Mouse (Mus musculus): ENCODE measurements at regions not wholly inside any gene's neighbourhood (a gene's known extent, or its start where the extent isn't known, plus 50 kb on each side); places are given as distances from the start of the nearest gene placed in this dataset.
"Not testable (repeated sequence)": the region's sequence is repeated elsewhere in the genome, so short reads cannot be mapped to it uniquely, and the experiment has no call there.

- intact Hi-C loops (cut with DNase I): no loop called here
- DNase-seq (ENCODE audit: low spot score in 2 of 2): no peak
Observed at GRCm38 (mm10) chr13:7007091-7007490, 358.5 kb upstream of the Pfkp start.

DNA sequence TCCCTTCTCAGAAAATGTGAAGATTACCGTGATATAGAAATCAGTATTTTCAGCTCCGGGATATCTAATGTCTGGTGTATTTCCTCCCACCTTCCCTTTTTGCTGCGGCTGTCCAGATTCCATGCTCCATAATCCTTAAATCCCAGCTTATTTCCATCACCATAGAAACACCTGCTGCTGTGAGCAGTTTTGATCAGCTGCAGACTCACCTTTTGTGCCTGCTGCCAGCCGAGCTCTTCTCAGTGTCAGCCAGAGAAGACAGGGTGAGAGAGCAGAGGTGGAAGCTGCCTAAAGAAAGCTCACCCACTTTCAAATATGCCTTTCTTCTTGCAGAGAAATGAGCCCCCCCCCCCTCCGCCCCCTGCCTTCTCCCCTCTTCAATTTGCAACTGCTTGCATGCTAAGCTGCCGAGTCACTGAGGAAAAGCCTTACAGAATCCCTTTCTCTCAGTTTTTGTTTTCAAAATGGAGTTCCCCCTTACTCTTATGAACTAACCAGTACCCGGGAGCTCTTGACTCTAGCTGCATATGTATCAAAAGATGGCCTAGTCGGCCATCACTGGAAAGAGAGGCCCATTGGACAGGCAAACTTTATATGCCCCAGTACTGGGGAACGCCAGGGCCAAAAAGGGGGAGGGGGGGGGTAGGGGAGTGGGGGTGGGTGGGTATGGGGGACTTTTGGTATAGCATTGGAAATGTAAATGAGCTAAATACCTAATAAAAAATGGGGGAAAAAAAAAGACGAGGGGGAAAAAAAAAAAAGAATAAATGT is 350.1 kb upstream of the Pfkp start:
- DNase-seq (ENCODE audit: low spot score in 2 of 2); intact Hi-C loops (cut with DNase I): not testable (repeated sequence)

GRCm38 (mm10) chr13:6998094-6998493 is 349.5 kb upstream of the Pfkp start:
- DNase-seq (ENCODE audit: low spot score in 2 of 2): no peak
- intact Hi-C loops (cut with DNase I): no loop called here

DNA sequence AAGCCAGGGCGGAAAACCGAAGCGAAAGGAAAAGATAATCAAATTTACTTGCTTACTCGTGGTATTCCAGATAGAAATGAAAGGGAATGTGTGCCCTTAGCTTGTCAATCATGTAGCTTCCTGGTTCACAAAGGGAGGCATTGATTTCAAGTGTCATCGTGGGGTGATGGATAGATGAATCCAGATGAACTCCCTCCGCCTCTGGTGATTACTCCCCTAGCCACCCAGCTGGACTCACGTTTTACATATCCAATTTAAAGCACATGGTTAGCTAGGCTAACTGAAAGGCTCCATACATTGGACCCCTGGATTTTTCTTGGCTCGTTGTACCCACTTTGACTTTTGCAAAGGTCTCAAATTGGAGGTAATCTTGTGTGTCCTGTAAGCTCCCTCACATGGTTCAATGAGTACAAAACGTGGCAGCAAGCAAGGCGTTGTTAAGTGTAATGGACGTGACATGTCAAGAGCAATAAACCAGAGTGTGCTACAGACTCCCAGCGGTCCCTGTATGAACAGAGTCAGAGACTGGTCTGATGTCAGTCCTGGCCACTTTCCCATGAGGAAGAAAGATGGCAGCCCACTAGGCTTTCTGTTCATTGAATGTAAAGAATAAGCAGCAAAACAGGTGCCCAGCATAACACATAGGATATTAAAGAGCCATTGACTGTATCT is 343.9 kb upstream of the Pfkp start:
- intact Hi-C loops (cut with DNase I): no loop called here

GRCm38 (mm10) chr13:6991714-6992113 is 343.1 kb upstream of the Pfkp start:
- intact Hi-C loops (cut with DNase I): no loop called here

More for the DNA sequence above, 343.9 kb upstream of the Pfkp start:
- no peak for DNase-seq (ENCODE audit: low spot score in 2 of 2)

DNA sequence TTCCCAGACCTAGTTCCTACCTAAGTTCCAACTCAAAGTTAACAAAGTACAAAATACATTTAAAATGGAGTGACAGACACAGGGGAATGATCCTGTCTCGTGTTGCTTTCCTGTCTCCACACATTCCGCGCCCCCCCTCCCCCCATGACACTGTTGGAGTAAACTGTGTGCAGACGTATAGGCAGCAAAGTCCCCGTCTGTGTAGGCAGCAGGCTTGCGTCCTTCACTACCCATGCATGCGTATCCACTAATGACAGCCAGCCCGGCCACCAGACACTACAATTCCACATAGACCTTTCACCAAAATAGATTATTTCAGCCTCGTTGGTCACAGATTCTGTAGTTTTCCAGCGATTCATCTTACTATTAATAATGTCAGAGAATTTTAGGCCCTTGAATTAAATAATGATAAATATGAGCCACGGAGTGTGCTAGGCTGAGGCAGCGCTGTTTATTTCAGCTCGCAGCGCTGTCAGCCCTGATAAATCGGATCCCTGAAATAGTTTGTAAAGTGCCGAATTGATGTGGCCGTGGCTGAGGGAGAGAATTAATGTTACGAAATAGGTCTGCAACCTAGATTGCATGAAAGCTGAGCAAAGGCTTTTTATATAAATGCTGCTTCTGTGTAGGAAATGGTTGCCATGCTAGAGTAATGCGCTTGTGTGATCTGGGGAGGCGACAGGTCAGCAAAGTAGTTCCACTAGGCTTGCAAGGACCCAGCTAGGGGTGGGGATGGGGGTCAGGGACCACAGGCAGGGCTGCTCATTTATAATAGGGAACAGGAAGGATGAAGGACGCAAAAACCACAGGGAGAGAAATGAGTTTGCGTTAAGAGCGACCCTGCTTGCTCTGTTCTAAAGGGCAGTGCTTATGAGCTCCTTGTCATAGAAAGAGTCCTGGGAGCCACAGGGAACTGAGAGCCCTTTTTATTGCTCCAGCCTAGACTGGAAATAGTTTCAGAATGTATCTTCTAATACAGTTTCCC is 336.7 kb upstream of the Pfkp start:
- intact Hi-C loops (cut with DNase I): no loop called here
- DNase-seq (ENCODE audit: low spot score in 2 of 2): no peak

More at GRCm38 (mm10) chr13:6991714-6992113, 343.1 kb upstream of the Pfkp start:
- no peak for DNase-seq (ENCODE audit: low spot score in 2 of 2)

DNA sequence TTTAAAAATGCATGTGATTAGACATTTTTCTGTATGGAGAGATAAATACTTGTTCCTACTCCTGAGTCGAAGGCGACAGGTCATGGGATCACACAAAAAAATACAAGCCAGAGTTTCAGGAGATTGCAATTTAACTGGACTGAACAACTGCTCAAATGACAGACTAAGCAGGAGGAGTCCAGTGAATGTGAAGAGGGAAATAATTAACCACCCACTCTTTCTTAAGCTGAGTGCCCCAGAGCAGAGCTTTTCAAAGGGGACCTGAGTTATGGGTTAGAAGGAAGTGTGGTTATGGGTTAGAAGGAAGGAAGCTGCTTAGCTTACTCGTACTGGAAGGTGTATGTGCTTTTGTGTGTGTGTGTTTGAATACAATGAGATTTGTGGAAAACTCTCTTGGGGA is 307.1 kb upstream of the Pfkp start:
- intact Hi-C loops (cut with DNase I): no loop called here
- DNase-seq (ENCODE audit: low spot score in 2 of 2): no peak

DNA sequence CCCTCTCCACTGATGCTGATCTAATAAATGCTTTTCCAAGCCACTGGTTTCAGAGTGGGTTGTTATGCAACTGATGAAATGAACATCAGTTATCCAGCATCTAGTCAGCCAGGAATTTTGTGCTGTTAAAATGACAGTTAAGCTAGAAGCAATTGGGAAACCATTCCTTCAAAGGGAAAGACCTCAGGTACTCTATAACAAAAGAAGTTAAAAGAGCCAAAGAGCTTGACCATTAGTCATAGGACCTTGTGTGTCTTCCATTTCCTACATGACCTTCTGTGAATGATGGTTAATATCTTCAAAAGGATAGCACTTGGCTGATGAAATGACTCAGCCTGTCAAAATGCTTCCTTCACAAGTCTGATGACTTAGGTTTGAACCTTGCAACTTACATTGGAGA is 275.6 kb upstream of the Pfkp start:
- DNase-seq (ENCODE audit: low spot score in 2 of 2): no peak
- intact Hi-C loops (cut with DNase I): no loop called here

DNA sequence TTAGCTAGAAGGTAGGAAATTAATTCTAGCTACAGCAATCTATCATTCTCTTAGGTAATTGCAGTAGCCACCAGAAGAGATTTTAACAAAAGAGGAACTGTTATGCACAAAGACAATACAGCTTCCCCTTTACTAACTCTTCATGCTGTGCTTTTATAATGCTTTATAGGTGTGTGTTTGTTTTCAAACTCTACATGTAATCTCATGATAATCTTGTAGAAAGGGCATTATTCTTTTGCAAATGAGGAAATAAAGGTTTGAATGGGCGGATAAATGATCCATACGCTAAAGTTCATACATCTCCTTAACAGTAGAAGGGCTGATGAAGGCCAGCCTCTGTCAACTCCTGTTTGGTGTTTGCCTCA is 273.8 kb upstream of the Pfkp start:
- DNase-seq (ENCODE audit: low spot score in 2 of 2): no peak
- intact Hi-C loops (cut with DNase I): no loop called here

GRCm38 (mm10) chr13:6921691-6922356 is 273.2 kb upstream of the Pfkp start:
- intact Hi-C loops (cut with DNase I): no loop called here
- no peak for DNase-seq (ENCODE audit: low spot score in 2 of 2)

- DNase-seq (ENCODE audit: low spot score in 2 of 2): no peak
- intact Hi-C loops (cut with DNase I): no loop called here
Observed at GRCm38 (mm10) chr13:6906000-6906399, 257.4 kb upstream of the Pfkp start.

DNA sequence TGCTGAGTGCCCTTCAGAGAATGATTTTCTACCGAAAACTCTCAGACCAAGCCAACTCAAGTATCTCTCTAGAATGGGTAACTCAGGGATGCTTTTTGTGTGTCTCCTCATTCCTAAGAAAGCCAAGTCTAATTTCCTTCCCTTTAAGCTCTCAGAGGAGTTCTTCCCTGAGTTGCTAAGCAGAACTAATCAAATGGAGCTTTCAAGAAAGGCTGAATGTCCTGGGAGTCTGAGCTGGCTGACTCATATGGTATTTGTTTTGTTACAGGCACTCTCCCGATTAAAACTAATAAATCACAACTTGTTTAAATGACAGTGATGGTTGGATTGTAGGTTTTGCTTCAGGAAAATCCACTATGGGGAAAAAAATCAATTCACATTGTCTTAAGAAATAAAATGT is 253.1 kb upstream of the Pfkp start:
- DNase-seq (ENCODE audit: low spot score in 2 of 2): no peak
- intact Hi-C loops (cut with DNase I): no loop called here

- intact Hi-C loops (cut with DNase I): no loop called here
- DNase-seq (ENCODE audit: low spot score in 2 of 2): no peak
Observed at GRCm38 (mm10) chr13:6897666-6898065, 249.1 kb upstream of the Pfkp start.

GRCm38 (mm10) chr13:6891458-6892076 is 243.0 kb upstream of the Pfkp start:
- intact Hi-C loops (cut with DNase I): no loop called here
- no peak for DNase-seq (ENCODE audit: low spot score in 2 of 2)

DNA sequence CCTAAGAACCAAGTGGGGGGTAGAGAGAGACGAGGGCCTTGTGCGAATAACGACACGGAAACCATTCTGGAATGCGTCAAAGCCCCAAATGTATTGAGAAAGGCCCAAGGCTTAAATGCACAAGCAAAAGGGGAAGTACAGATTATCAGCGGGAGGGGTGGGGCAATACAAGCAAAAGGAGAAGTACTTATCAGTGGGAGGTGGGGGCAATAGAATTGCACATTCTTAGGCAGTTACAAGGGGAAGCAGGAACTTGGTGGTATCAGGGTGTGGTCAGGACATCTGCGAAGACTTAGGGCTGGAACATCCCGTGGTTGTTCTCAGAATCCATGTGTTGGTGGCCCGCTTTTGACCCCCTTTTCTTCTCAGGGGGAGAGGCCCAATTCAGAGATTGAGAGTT is 240.9 kb upstream of the Pfkp start:
- DNase-seq (ENCODE audit: low spot score in 2 of 2); intact Hi-C loops (cut with DNase I): not testable (repeated sequence)

DNA sequence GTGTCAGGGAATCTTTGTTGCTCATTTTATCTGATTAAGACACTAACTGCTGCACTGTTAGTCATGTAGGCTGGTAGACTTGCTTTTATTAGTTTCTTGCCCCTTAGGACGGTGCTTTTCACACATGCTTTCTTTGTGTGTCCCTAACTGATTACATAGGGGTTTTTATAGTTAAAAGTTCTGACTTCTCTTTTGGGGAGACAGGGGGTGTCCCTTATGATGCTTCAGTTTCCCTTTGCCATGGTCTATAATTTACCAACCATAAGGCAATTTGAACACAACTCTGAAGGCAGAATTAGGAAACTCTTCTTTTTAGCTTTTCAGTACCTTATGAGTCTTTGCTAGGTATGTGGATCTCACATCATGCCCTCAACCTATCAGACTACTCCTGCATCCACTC is 239.8 kb upstream of the Pfkp start:
- intact Hi-C loops (cut with DNase I): no loop called here
- no peak for DNase-seq (ENCODE audit: low spot score in 2 of 2)

DNA sequence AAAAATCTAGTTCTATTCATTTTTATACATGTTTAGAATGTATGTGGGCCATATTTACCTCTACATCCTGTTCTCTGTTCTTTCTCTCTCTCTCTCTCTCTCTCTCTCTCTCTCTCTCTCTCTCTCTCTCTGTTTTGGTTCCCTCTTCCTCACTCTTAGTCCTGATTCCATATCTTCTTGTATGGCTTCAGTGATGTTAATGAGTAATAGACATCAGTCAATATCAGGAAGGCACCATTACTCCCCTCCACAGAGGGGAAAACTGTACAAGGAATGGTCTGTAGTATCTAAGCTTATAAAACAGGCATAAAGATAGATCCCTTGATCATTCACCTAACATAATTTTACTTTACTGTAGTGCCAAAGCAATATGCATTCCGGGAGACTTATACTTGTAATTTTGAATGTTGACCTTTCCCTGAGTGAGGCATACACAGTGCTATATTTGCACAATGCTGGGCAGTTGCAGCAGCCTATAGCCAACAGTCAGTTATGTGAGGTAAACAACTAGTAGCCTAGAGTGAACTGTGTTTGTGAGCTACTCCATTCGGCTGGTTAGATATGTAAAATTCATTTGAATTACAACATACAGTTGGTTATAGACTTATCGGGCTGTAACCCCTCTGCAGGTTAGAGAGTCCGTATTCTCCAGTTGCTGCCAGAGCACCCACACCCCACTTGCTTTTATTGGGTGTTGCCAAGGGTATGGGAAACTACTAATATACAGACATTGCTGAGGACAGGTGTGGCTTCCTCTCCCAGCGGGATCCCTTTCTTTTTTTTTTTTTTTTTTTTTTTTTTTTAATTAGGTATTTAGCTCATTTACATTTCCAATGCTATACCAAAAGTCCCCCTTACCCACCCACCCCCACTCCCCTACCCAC is 228.7 kb upstream of the Pfkp start:
- intact Hi-C loops (cut with DNase I): no loop called here
- DNase-seq (ENCODE audit: low spot score in 2 of 2): no peak

- intact Hi-C loops (cut with DNase I): no loop called here
- no peak for DNase-seq (ENCODE audit: low spot score in 2 of 2)
Observed at GRCm38 (mm10) chr13:6862186-6862585, 213.6 kb upstream of the Pfkp start.

All from left cerebral cortex, postnatal 25 days (tissue).